Mouse (Mus musculus) forebrain, embryonic 14.5 days (tissue): Measurements from ENCODE around the gene Enoph1. TPM values are rescaled to one million over a fixed set of nuclear protein-coding genes. Genes with fewer than 3 reads are reported as not detected.

ENCODE experiments used
- ATAC-seq: fragments of 200-750 bp; cut with Nextera tagmentation; 2 replicates; pipeline ENCODE4 v1.8.0; 2017; ENCODE audit warnings: mild to moderate bottlenecking, moderate library complexity
- DNase-seq: peaks from one replicate; pipeline ENCODE4 v3.0.0-alpha.2; 2015; ENCODE audit warnings: low spot score
- H3K27ac ChIP-seq: fragments of 300-500 bp; sonication (generic); 2 replicates; pipeline ENCODE4 v1.5.1; 2014; ENCODE audit warnings: low read depth, mild to moderate bottlenecking, control low read depth, low read length, moderate library complexity
- H3K27me3 ChIP-seq: fragments of 300-500 bp; sonication (generic); replicated peaks from 2 replicates; pipeline ENCODE4 v1.6.1; 2014; ENCODE audit warnings: low read length, control low read depth, mixed read lengths; ENCODE audit not compliant: control insufficient read depth, insufficient read depth
- H3K36me3 ChIP-seq: fragments of 300-500 bp; sonication (generic); 2 replicates; pipeline ENCODE4 v1.6.1; 2014; ENCODE audit warnings: low read length, control low read depth; ENCODE audit not compliant: control insufficient read depth, insufficient read depth
- H3K4me1 ChIP-seq: fragments of 300-500 bp; sonication (generic); 2 replicates; pipeline ENCODE4 v1.6.1; 2014; ENCODE audit warnings: antibody characterized with exemption, low read length, control low read depth; ENCODE audit not compliant: control insufficient read depth, insufficient read depth
- H3K4me2 ChIP-seq: fragments of 300-500 bp; sonication (generic); 2 replicates; pipeline ENCODE4 v1.6.1; 2014; ENCODE audit warnings: mild to moderate bottlenecking, control low read depth, low read length
- H3K4me3 ChIP-seq: fragments of 300-500 bp; sonication (generic); 2 replicates; pipeline ENCODE4 v1.5.1; 2014; ENCODE audit warnings: low read depth, low read length, control low read depth
- H3K9ac ChIP-seq: fragments of 300-500 bp; sonication (generic); 2 replicates; pipeline ENCODE4 v1.6.1; 2014; ENCODE audit warnings: mild to moderate bottlenecking, low read length, control low read depth, moderate library complexity
- H3K9me3 ChIP-seq: fragments of 300-500 bp; sonication (generic); replicated peaks from 2 replicates; pipeline ENCODE4 v1.6.1; 2016; ENCODE audit warnings: low read length, control low read depth, mixed read lengths; ENCODE audit not compliant: control insufficient read depth
- WGBS: fragments of 180-500 bp; shearing (Covaris S2); extraction: QIAGEN DNeasy Blood & Tissue Kit; methylation state at CpG from one replicate; pipeline ENCODE4 v1.1.7; 2014; 5-methylcytosine and 5-hydroxymethylcytosine counted together
- polyA plus RNA-seq: library from polyadenylated mRNA; unstranded; fragments of >200 nt; fragmentation: Nextera tagmentation; extraction: Ambion mirVana; gene quantifications from 2 replicates; pipeline ENCODE4 v1.2.1, GENCODE M21; 2014

Enoph1 gene
- polyA plus RNA-seq, 1 experiment from 2014 or later = 53.2 TPM

DNA sequence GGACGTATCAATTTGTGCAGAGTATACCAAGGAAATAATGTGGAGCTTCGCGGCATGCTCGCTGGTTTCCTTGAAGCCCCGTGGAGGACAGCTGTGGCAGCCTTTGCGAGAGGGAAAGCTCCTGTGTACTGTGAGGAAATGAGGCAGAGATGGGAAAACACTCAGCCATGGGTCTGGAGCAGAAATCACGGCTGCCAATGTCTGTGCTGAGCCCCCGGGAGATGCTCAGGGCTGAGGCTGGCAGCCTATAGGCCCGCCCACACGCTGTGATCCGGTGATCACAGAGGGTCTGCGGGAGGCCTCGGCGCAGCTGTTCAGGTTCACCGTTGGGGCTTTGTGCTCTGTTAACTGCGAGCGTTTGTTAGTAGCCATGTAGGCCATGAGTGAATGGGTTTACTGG is 51.8 kb downstream of the Enoph1 start:
- peak; percentile 75 for DNase-seq
- 9% methylated on average over 17 of the region's 17 CpGs for WGBS
- H3K36me3 ChIP-seq = no peaks in the 10 kb centered on the region
- H3K9me3 ChIP-seq = no peaks in the 10 kb centered on the region
- H3K4me2 ChIP-seq = peak overlapping the region; percentile 38
- no peak overlapping the region for H3K4me3 ChIP-seq
- peak; percentile 88 for ATAC-seq
- peak overlapping the region; percentile 82 for H3K27ac ChIP-seq
- no peaks in the 10 kb centered on the region for H3K27me3 ChIP-seq
- peak overlapping the region; percentile 42 for H3K9ac ChIP-seq
- peaks cover 18% of the 10 kb centered on the region for H3K4me1 ChIP-seq

DNA sequence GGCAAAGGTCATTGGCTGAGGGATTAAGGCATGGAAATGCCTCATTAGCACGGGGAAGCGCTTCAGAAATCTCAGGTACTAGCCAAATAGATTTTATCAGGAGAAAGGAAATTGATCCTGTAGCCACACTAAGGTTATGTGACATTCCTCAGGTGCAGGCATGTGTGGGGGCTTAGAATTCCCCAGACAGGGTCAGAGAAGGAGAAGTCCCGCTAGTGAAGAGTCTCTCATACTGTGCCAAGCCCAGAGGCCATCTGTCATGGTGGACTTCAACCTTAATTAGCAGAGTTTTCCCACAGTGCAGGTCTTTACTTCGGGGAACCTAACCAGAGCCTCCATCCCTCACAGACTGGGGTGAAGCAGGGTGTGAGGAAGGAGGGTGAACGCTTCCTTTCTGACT is 57.2 kb downstream of the Enoph1 start:
- Histone ChIP-seq H3K27me3 (no peaks in the 10 kb centered on the region), H3K9me3 (no peaks in the 10 kb centered on the region), H3K4me3 (no peak overlapping the region), H3K4me2 (no peak overlapping the region), H3K36me3 (no peaks in the 10 kb centered on the region), H3K4me1 (peaks cover under 1% of the 10 kb centered on the region; the same call in 1 of the 2 replicates), H3K9ac (no peak overlapping the region), H3K27ac (no peak overlapping the region)
- DNase-seq (no peak), ATAC-seq (no peak)
- 67% methylated on average over 5 of the region's 5 CpGs for WGBS

DNA sequence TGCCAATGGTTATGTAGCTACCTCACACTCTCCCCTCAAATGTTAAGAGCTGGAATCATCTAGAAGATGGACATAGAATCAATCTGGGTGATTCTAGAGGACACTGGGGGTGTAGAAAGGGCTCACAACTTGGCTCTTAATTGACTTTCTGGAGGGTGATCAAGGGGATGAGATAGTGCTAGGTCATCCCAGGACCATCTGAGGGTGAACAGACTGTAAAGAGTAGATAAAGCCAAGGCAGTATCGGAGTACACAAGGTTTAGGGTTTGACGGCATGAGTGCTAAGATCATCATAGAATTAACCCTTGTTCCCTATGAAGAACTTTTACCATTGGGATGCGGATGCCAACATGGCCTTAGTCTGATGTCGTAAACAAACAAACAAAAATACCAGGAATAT is 58.2 kb downstream of the Enoph1 start:
- Histone ChIP-seq H3K9me3 (no peaks in the 10 kb centered on the region), H3K4me1 (no peaks in the 10 kb centered on the region), H3K36me3 (no peaks in the 10 kb centered on the region), H3K9ac (no peak overlapping the region), H3K4me2 (no peak overlapping the region), H3K27ac (no peak overlapping the region), H3K27me3 (no peaks in the 10 kb centered on the region), H3K4me3 (no peak overlapping the region)
- 96% methylated on average over 4 of the region's 4 CpGs for WGBS
- ATAC-seq (no peak), DNase-seq (no peak)

DNA sequence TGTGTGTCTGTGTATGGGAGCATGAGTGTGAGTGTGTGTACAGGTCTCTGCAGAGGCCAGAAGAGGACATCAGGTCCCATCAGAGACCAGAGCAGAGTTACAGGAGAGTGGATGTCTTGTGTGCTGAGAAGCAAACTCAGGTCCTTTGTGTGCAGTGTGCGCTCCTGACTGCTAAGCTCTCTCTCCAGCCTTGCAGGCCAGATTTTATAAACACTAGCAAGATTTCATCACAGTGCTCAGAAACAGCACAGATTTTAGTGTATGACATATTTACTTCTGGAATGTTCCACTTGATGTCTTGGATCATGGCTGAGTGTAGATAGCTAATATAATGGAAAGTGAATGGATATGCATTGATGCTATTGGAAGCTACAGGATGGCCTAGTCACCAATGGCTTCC is 62.6 kb downstream of the Enoph1 start:
- Histone ChIP-seq H3K4me1 (no peaks in the 10 kb centered on the region), H3K9me3 (no peaks in the 10 kb centered on the region), H3K27ac (no peak overlapping the region), H3K4me2 (no peak overlapping the region), H3K27me3 (no peaks in the 10 kb centered on the region), H3K9ac (no peak overlapping the region), H3K4me3 (no peak overlapping the region), H3K36me3 (no peaks in the 10 kb centered on the region)
- 92% methylated on average over 1 of the region's 1 CpGs for WGBS
- DNase-seq (no peak), ATAC-seq (no peak)

DNA sequence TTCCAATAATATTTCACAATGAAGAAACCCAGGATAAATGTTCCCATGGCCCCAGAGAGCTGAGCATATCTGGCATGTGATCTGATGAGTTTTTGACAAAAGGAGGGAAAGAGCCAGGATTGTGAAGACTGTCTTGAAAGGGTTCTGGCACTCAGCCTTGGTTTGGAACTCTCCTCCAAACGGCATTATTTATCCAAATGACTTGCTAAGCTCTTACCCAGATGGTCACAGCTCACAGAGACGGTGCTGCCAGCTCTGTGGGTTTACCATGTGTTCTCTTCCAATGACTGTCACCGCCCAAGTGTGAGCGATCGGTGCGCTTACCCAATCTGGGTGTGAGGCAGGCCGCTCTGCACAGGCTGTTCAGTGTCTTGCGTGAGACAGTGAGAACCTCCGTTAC is 69.1 kb downstream of the Enoph1 start:
- ATAC-seq (peak; percentile 97), DNase-seq (peak; percentile 97)
- Histone ChIP-seq H3K36me3 (no peaks in the 10 kb centered on the region), H3K4me3 (no peak overlapping the region), H3K4me1 (peaks cover 15% of the 10 kb centered on the region), H3K9ac (no peak overlapping the region), H3K4me2 (no peak overlapping the region), H3K27ac (peak overlapping the region; percentile 92), H3K9me3 (no peaks in the 10 kb centered on the region), H3K27me3 (no peaks in the 10 kb centered on the region)
- 45% methylated on average over 9 of the region's 9 CpGs for WGBS

DNA sequence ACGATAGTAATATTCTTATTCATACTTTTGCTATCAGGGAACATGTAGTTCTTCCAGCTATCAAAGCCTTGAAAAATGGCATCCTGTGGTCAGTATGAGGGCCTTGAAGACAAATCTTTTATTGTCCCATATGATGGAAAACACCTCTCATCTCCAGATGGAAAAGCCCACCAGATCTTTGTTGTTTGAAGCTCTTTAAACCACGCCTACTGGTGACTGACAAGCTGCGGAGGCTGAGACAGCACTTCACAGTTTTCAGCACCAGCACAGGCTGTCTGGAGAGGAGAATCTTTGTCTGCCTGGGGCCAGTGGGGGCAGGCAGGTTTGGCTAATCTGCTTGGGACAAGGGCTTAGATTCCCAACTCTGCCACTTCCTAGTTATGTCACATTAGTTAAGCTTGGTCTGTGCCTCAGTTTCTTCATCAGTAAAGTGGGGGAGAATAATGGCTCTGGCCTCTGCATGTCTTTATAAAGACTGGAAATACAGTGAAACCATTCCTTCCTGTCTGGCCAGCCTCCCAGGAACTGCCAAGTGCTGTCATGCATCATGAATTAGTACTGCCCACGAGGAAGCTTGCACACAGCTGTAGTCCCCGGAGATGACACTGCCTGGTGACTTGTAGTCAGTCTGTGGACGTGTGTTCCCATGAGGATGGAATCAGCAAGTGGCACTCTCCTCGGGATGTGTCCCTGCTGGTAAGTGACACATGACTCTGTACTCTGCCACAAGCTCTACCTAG is 69.9 kb downstream of the Enoph1 start:
- Histone ChIP-seq H3K4me2 (no peak overlapping the region), H3K27me3 (no peaks in the 10 kb centered on the region), H3K4me3 (no peak overlapping the region), H3K4me1 (peaks cover 18% of the 10 kb centered on the region), H3K36me3 (no peaks in the 10 kb centered on the region), H3K27ac (peak overlapping the region; percentile 92), H3K9me3 (no peaks in the 10 kb centered on the region), H3K9ac (no peak overlapping the region)
- whole genome bisulfite sequencing = 48% methylated on average over 7 of the region's 7 CpGs
- ATAC-seq (peak; percentile 64), DNase-seq (peak; percentile 77)

DNA sequence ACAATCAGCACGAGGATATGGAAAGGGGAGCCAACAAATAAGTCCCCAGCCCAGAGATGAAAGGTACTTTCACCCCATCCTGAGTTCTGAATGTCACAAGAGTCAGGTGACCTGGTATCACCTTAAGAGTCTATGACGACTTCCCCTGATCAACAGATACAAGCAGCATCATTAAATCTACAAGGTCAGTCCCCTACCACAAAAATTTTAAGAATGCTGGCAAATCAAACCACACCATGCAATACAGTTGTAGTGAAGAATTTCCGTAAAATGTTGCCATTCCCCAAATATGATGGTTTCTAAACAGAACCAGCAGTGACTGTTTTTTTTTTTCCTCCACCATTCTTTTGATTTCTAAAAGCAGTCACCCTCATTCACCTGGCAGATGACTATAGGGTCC is 70.8 kb downstream of the Enoph1 start:
- ATAC-seq (no peak), DNase-seq (no peak)
- Histone ChIP-seq H3K27me3 (no peaks in the 10 kb centered on the region), H3K4me2 (no peak overlapping the region), H3K4me1 (peaks cover 18% of the 10 kb centered on the region), H3K27ac (peak overlapping the region; percentile 92), H3K4me3 (no peak overlapping the region), H3K9ac (no peak overlapping the region), H3K9me3 (no peaks in the 10 kb centered on the region), H3K36me3 (no peaks in the 10 kb centered on the region)
- WGBS = 80% methylated on average over 3 of the region's 3 CpGs

DNA sequence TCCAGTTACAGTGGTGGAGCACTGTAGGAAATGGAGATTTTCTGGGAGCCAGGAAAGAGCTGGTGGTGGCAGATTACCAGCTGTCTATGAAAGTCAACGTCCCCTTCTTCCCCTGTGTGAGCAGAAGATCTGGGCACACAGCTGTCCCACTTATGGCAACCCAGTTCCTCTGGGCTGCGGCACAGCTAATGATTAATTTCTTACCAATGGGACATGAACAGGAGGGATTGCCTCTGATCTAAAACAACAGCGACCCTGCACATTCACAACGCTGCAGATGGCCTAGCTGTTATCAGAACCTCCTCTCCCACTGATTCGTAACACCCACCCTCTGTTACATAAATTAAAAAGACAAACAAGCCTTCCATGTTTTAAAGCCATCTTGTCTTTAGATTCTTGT is 73.6 kb downstream of the Enoph1 start:
- H3K36me3 ChIP-seq = no peaks in the 10 kb centered on the region
- no peaks in the 10 kb centered on the region for H3K27me3 ChIP-seq
- H3K27ac ChIP-seq = peak overlapping the region; percentile 78
- no peak overlapping the region for H3K4me3 ChIP-seq
- no peak overlapping the region for H3K4me2 ChIP-seq
- H3K9me3 ChIP-seq = no peaks in the 10 kb centered on the region
- DNase-seq (peak; percentile 56), ATAC-seq (no peak)
- H3K4me1 ChIP-seq = peaks cover 18% of the 10 kb centered on the region
- WGBS = 39% methylated on average over 5 of the region's 5 CpGs
- H3K9ac ChIP-seq = no peak overlapping the region
